Mouse (Mus musculus) C2C12 (cell line): ENCODE measurements around the gene Ptpn5.

Experiments
- CEBPB ChIP-seq: IDR thresholded peaks from one replicate; pipeline ENCODE4 v1.6.1; 2011; ENCODE audit warnings: low read depth, mild to moderate bottlenecking, control low read depth, moderate library complexity
- CTCF ChIP-seq: IDR thresholded peaks from one replicate; pipeline ENCODE4 v1.5.1; 2011; ENCODE audit not compliant: control insufficient read depth, insufficient read depth, insufficient read length
- FOSL1 ChIP-seq: IDR thresholded peaks from one replicate; pipeline ENCODE4 v1.8.0; 2011; ENCODE audit warnings: mild to moderate bottlenecking, low read length; ENCODE audit not compliant: poor library complexity, insufficient read depth, severe bottlenecking
- MAX ChIP-seq: IDR thresholded peaks from one replicate; pipeline ENCODE4 v1.6.1; 2011; ENCODE audit warnings: mild to moderate bottlenecking, control low read depth
- MYOD1 ChIP-seq: IDR thresholded peaks from one replicate; pipeline ENCODE4 v1.6.1; 2011; ENCODE audit warnings: low read depth; ENCODE audit not compliant: control insufficient read depth, insufficient read length
- MYOG ChIP-seq: IDR thresholded peaks from one replicate; pipeline ENCODE4 v1.6.1; 2011; ENCODE audit not compliant: control insufficient read depth, insufficient read length; ENCODE audit errors: extremely low read depth
- USF1 ChIP-seq: IDR thresholded peaks from one replicate; pipeline ENCODE4 v1.6.1; 2011; ENCODE audit warnings: low read depth, mild to moderate bottlenecking, control low read depth, moderate library complexity

DNA sequence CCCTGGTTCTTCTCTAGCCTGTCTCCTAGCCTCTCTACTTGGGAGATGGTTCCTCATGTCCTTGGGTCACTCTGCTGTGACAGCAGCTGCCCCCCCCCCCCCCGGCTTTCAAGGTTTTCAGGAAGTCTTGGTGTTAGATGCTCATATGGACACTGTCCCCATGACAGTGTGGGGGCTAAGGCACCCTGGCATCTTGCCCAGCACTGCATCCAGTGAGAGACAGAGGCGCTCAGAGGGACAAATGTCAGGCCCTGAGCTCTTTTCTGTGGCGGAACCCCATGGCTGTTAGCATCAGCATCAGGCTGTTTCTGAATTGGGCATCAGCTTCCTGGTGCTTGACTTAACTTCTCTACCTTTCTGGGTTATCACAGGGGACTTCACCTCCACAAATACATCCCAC lies 52.6 kb downstream of the Ptpn5 start:
- TF ChIP-seq CTCF (no peak), CEBPB (no peak), MAX (no peak), MYOD1 (no peak), USF1 (no peak), MYOG (no peak), FOSL1 (no peak)
